Mouse (Mus musculus) liver, postnatal 0 days (tissue): ENCODE measurements at regions not wholly inside any gene's neighbourhood (a gene's known extent, or its start where the extent isn't known, plus 50 kb on each side); places are given as distances from the start of the nearest gene placed in this dataset.

Experiments
- CTCF ChIP-seq: sonication (generic); IDR thresholded peaks from 2 replicates; pipeline ENCODE4 v1.5.1; 2016; ENCODE audit warnings: antibody characterized with exemption, low read depth
- EP300 ChIP-seq: IDR thresholded peaks from 2 replicates; pipeline ENCODE4 v1.6.1; 2016; ENCODE audit warnings: antibody characterized with exemption, low read depth, mild to moderate bottlenecking

GRCm38 (mm10) chr9:61581046-61581445 lies 208.9 kb downstream of the Tle3 start:
- no peak for TF ChIP-seq CTCF
- no peak for TF ChIP-seq EP300
